ENCODE assay signal across 18 mouse cellular contexts in genomic region chrX:18451559-18451958, GRCm38 (mm10). TPM values are rescaled to one million over a fixed set of nuclear protein-coding genes. Genes with fewer than 3 reads are reported as not detected.
DNase-seq lines count a peak whose midpoint lies in the region; ATAC-seq and TF ChIP-seq lines count a peak whose summit lies in the region.
"Had no signal": no experiment of that assay in that cellular context is flagged by ENCODE, and none has a peak within 500 bp of the region (broad histone marks: within the 10 kb centered on the region; RNA-seq: fewer than 3 reads in every experiment).

No protein-coding gene starts in this region.

- H3K27me3 ChIP-seq in hindbrain, postnatal 0 days (ENCODE audit: insufficient read depth, low read length), result no peaks in the 10 kb centered on the region
- no peaks in the 10 kb centered on the region for H3K27me3 ChIP-seq in hindbrain, embryonic 12.5 days
- H3K27me3 ChIP-seq: heart, embryonic 12.5 days; kidney, embryonic 15.5 days; liver, embryonic 13.5 days; neural tube, embryonic 15.5 days had no signal

- H3K4me2 ChIP-seq in hindbrain, postnatal 0 days (ENCODE audit: low read depth, low read length), result no peak overlapping the region
- H3K4me2 ChIP-seq in hindbrain, embryonic 12.5 days (replicated peaks), result no peak overlapping the region
- H3K4me2 ChIP-seq: heart, embryonic 12.5 days; kidney, embryonic 15.5 days; liver, embryonic 13.5 days; neural tube, embryonic 15.5 days had no signal

- H3K9me3 ChIP-seq in hindbrain, postnatal 0 days (ENCODE audit: low read length), result no peaks in the 10 kb centered on the region
- no peaks in the 10 kb centered on the region for H3K9me3 ChIP-seq in hindbrain, embryonic 12.5 days (replicated peaks)
- H3K9me3 ChIP-seq: heart, embryonic 12.5 days; kidney, embryonic 15.5 days; liver, embryonic 13.5 days; midbrain, embryonic 10.5 days; neural tube, embryonic 15.5 days had no signal

- H3K27ac ChIP-seq in hindbrain, postnatal 0 days, result no peak overlapping the region
- H3K27ac ChIP-seq in hindbrain, embryonic 12.5 days, result no peak overlapping the region
- H3K27ac ChIP-seq: kidney, embryonic 15.5 days; liver, embryonic 13.5 days; midbrain, embryonic 10.5 days; neural tube, embryonic 15.5 days had no signal

- DNase-seq in hindbrain, postnatal 0 days (ENCODE audit: low spot score), result peak; percentile 3
- peak; percentile 20 for DNase-seq in cerebellum, adult 11 months
- peak; percentile 31 to 53 for DNase-seq in cerebellum, postnatal 10 days
- DNase-seq in layer of hippocampus, adult 9-11 months, result peak; percentile 8
- no peak for DNase-seq in adrenal gland, adult 8-10 months
- no peak for DNase-seq in lung, postnatal 10 days
- DNase-seq: embryo, embryonic 11 days; gastrocnemius, postnatal 36 days; heart, postnatal 36 days; liver, embryonic 13.5 days; retina, postnatal 1 day had no signal

- no peak for ATAC-seq in hindbrain, postnatal 0 days
- ATAC-seq in hindbrain, embryonic 12.5 days (ENCODE audit: low FRiP score), result no peak
- ATAC-seq: lung, postnatal 0 days had no signal

- H3K9ac ChIP-seq in hindbrain, postnatal 0 days (replicated peaks; ENCODE audit: low read length), result no peak overlapping the region
- H3K9ac ChIP-seq in hindbrain, embryonic 12.5 days, result no peak overlapping the region
- H3K9ac ChIP-seq: heart, embryonic 12.5 days; kidney, embryonic 15.5 days; liver, embryonic 13.5 days; neural tube, embryonic 15.5 days had no signal

- no peak for TF ChIP-seq CTCF in hindbrain, postnatal 0 days (IDR thresholded peaks at IDR 0.05; ENCODE audit: low read depth)

- no peaks in the 10 kb centered on the region for H3K4me1 ChIP-seq in hindbrain, postnatal 0 days (ENCODE audit: insufficient read depth, low read length)
- H3K4me1 ChIP-seq in hindbrain, embryonic 12.5 days, result no peaks in the 10 kb centered on the region
- H3K4me1 ChIP-seq: heart, embryonic 12.5 days; kidney, embryonic 15.5 days; liver, embryonic 13.5 days; midbrain, embryonic 10.5 days; neural tube, embryonic 15.5 days had no signal

- no peaks in the 10 kb centered on the region for H3K36me3 ChIP-seq in hindbrain, postnatal 0 days (ENCODE audit: insufficient read depth, low read length)
- no peaks in the 10 kb centered on the region for H3K36me3 ChIP-seq in hindbrain, embryonic 12.5 days
- H3K36me3 ChIP-seq: heart, embryonic 12.5 days; kidney, embryonic 15.5 days; liver, embryonic 13.5 days; midbrain, embryonic 10.5 days; neural tube, embryonic 15.5 days had no signal

- 38% methylated on average over 1 of the region's 1 CpGs for WGBS in hindbrain, postnatal 0 days
- 70% methylated on average over 1 of the region's 1 CpGs for WGBS in hindbrain, embryonic 12.5 days

- H3K4me3 ChIP-seq in hindbrain, postnatal 0 days (ENCODE audit: low read length), result no peak overlapping the region
- no peak overlapping the region for H3K4me3 ChIP-seq in hindbrain, embryonic 12.5 days
- H3K4me3 ChIP-seq: heart, embryonic 12.5 days; kidney, embryonic 15.5 days; liver, embryonic 13.5 days; midbrain, embryonic 10.5 days; neural tube, embryonic 15.5 days had no signal

RNA-seq across cellular contexts. Expression of gene 4930578C19Rik, which starts 9.6 kb away (rescaled TPM):
- 0.72 and 2.2 TPM in 2 replicates for total RNA-seq in hindbrain, postnatal 0 days (2014; rRNA removed)
- polyA plus RNA-seq in hindbrain, postnatal 0 days (2015; fragmentation: Nextera tagmentation; extraction: Ambion mirVana), result 0.69 and 0.83 TPM in 2 replicates
- polyA plus RNA-seq in hindbrain, embryonic 12.5 days (2016; fragmentation: Nextera tagmentation; extraction: Ambion mirVana), result 0.58 and 0.60 TPM in 2 replicates
- total RNA-seq in adrenal gland, adult 8-10 months (2022), result 1 to 10 TPM in 2 of 4 experiments, under 1 TPM in 2; 0.80 to 1.4 (median 1.2) TPM
- polyA plus RNA-seq: C2C12; heart, embryonic 12.5 days; liver, embryonic 13.5 days had no signal

Comparison
In these comparisons a context has a peak if more than half of its experiments do, and no peak if none do; other contexts are left out.
1. DNase-seq: peak in hindbrain, postnatal 0 days (single experiment), cerebellum, adult 11 months (single experiment), cerebellum, postnatal 10 days (2 of 2) and layer of hippocampus, adult 9-11 months (single experiment); none in adrenal gland, adult 8-10 months (single experiment) and lung, postnatal 10 days (single experiment).